Mouse (Mus musculus) frontal cortex, postnatal 36 days (tissue): ENCODE data around the gene Gm17359.

Source experiments
- DNase-seq, 2 experiments: peaks; one replicate each; pipeline ENCODE4 v3.0.0; 2022; ENCODE audit warnings: low spot score in 2 of 2

Gene Gm17359

DNA sequence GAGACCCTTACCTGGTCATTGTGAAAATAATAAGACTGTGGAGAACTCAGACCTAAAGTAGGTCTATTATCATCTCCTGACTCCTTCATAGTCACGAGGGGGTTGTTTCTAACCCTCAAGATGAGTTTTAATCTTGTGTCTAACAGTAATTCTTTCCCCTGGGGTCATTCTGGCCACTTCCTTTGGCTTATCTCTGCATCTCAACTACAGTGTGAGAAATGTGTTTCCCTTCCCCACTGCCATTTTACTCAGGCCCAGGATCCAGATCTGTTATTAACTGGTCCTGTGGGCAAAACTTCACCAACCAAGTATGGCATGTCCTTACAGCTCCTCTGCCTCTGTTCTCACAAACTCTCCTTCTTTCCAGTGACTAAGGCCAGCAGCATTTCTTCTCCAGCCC is 12.8 kb downstream of the Gm17359 start:
- no peak for DNase-seq

DNA sequence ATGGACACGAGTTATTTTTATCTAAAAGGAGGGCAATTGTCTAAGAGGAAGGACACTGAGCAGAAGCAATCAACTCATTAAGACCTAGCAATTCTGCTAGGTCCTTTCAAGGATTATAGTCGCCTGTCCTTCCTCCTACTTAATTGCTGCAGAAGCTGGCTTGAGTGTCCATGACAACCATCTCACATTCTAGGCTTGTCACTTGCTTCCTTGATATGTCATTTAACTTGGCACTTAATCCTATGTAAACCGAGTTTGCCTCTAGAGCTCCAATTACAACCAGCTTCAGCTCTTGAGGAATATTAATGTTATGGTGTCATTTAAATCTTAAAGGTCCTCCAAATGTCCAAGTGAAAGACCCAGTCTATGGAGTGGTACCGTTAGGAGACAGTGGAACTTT is 22.3 kb downstream of the Gm17359 start:
- DNase-seq = no peak

DNA sequence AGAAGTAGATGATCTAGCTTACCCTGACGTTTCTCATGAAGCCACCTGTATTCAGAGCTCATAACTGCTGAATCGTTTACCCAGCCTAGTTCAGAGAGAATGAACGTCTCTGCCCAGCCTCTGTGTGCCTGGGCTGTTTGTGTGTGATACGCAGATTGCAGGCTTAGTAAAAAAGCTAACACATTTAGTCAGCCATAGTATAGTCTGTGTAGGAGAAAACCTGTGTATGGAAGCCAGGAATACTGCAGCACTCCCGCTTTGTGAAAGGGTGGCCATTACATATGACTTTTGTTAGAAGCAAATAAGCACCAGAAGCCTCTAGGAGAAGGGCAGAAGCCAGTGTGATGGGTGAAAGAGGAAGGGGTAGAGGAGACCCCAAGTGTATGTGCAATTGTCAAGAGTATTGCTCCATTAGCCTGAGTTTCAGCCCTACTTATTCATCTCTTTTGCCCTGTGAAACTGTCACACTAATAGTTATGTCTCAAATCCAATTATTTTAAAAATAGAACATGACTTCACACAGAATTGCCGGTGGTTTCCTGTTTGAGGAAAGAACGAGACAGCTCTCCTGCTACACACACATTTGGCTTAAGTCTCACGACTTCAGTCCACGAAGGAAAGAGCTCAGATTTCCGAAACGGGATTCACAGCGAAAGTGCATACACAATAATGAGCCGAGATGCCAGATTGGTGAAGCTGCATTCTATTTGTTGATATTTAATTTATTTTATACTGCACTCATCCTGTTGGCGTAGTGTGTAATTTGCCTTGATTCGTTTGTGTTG is 24.0 kb downstream of the Gm17359 start:
- no peak for DNase-seq

DNA sequence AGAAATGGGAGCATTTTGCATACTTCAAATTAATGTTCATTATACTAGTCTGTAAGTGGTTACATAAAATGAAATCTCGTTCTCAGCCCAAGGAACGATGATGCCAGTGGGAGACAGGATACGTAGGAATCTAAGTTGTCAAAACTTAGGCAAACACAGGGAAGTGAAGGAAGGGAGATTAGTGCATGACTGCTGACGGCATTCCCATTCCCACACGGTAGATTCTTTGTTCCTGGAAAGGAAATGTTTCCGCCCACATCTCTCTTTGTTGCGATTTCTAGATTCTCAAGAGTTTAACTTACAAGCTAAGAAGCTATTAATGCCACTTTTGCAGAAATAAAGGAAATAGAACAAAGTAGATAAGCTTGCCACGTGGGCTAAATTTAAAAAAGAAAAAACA is 29.6 kb downstream of the Gm17359 start:
- peak in 1 of 2 experiments; percentile 11 for DNase-seq

DNA sequence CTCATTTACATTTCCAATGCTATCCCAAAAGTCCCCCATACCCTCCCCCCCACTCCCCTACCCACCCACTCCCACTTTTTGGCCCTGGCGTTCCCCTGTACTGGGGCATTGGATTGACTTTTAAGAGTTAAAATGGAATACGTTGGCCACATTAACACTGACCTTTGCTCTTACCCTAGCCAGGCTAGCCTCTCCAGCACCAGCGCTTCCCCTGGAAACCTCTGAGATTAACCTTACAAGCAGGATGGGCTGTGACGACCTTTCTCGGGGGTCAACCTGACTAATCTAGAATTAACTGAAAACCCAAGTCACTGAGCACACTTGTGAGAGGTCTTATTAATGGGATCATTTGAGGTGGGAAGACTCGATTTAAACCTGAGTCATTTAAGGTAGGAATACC is 31.8 kb downstream of the Gm17359 start:
- DNase-seq = no peak

DNA sequence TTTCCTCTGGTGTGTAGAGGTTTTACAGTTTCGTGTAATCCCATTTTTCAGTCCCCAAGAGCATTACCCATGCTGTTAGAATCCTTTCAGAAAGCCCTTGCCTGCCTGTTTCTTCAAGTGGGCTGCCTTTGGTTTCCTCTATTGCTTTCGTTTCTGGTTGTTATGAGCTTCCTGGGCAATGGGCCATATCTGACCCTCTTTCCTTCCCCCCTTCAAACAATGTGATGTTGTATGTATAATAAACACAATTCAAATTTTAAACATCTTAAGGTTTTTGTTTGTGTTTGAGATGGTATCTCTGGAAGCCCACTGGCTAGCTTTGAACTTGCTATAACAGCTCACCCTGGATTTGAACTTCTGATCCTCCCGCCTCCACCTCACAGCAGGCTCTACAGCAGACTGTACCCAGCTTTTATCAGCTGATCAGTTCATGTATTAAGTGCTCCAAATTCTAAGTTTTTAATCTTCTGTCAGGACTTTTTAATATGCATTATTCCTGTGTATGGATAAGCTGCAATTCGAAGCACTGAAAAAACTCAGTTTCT is 34.0 kb downstream of the Gm17359 start:
- DNase-seq = no peak

DNA sequence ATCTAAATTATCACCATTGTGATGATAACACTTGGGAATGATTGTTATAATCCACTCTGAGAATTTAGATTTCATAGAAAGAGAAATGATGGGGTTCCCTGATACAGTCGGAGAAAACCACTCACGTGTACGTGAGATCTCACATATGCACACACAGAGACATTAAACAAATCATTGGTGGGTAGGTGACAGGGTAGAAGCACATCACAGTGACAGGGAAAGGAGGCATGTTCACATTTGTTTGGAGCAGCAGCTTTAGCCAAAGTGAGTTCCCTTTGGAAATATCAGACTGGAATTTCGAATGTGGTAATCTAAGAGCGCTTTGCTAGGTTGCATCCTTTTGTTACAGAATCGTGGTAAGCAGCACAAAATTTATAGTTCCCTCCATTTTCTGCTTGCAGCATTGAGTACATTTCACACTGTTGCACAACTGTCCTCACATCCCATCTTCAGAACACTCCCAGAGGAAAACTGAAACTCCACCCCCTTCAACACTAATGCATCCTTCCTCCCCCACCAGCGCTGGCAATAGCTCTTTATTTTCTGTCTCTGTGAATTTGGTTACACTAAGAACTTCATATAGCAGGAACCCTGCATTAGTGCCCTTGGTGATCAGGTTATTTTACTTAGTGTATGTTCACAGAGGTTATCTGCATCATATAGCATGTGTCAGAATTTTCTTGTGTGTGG is 35.2 kb downstream of the Gm17359 start:
- no peak for DNase-seq

DNA sequence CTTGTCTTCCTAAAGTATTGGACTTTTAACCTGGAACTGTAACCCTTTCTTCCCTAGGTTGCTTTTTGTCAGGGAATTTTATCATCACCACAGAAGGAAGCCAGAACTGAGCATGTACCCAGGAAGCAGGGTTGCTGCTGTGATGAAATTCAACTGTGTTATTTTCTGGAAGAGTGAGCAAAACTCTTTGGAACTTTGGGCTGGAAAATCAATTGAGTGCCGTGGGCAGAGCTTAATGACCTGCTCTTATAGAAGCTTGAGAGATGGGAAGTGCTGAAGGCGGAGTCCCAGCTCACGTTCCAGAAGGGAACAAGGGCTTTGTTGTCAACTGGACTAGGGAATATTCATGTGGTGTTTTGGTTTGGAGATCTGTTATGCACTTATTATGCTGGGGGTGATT is 37.5 kb downstream of the Gm17359 start:
- no peak for DNase-seq

DNA sequence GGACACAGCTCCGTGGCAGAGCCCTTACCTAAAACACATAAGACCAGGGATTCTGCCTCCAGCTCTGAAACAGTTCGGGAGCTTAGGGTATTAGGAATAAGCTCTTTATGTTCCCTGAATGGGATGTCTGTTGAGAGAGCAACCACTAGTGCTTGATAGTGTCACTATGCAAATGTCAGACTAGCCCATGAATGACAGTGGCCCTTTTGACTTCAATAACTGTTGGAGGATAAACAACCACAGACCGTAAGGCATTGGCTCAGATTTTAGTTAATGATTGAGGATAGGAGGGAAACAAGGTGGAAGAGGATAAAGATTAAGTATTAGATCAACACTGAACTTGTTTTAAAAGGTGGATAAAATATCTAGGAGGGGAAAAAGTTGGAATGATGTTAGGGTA is 41.6 kb downstream of the Gm17359 start:
- no peak for DNase-seq

DNA sequence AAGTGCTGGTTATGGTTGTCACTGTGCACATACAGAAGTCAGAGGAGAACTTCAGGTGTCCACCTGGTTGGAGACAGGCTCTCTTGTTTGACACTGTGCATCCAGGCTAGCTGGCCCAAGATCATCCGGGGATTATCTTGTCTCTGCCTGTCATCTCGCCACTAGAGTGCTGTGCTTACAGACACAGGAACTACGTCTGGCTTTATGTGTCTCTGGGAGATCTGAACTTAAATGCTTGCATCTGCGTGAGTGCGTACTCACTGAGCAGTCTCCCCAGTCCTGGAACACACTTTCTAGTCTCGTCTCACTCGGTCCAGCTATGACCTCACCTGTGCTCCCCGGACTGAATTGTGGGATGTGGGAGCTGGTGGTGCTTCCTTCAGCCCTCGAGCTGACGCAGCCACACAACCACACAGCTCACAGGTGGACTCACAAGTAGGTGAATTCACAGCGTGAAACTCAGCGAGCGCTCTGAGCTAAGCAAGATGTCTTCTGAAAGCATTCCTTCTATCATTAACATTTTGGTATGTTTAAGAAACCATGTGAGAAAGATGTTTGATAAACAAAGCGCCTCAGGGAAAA is 42.9 kb downstream of the Gm17359 start:
- no peak for DNase-seq

DNA sequence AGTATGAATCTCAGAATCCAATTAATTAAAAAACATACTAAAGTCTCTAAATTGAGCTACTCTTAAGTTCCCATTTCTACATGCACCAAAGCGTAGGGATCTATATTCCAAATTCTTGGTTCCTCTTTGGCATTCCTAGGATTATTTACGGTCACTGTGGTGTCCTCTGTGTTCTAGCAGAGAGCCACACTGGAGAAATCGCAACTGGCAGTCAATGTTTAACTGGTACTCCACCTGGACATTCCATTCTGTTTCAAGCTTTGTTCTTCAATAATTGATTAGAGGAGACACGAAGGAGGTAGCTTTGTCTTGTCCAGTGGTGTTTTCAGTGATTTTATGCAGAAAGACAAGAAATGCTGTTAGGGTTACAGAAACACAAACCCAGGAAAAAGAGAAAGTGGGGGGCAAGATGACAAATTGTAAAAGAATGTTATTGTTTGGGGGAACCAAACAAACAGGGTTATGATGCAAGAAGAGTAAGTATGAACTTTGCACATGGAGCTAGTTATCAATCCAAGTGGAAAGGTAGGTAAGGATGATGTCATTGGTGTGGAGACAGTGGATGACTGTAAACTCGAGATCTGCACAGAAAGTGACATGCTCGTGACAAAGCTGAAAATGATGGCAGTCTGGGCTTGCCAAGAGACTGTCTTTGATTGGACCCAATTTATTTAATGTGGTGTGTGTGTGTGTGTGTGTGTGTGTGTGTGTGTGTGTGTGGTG is 43.6 kb downstream of the Gm17359 start:
- DNase-seq = no peak

DNA sequence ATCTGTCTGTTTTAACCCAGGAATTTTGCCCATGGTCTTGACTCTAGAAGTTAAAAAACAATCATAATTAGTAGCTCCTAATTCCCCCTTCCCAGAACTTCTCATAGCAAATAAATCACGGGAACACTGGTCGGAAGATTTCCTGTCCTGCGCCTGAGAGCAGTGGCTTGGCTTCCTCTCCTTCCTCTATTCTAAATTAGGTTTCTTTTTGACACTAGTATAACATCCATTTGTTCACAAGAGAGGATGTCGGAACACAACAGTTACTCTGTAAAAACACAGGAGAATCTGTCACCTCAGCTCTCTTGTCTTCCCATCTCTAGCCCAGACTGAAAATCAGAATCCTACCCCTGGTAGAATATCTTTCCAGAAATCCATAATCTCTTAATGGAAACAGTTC is 44.9 kb downstream of the Gm17359 start:
- DNase-seq = no peak

DNA sequence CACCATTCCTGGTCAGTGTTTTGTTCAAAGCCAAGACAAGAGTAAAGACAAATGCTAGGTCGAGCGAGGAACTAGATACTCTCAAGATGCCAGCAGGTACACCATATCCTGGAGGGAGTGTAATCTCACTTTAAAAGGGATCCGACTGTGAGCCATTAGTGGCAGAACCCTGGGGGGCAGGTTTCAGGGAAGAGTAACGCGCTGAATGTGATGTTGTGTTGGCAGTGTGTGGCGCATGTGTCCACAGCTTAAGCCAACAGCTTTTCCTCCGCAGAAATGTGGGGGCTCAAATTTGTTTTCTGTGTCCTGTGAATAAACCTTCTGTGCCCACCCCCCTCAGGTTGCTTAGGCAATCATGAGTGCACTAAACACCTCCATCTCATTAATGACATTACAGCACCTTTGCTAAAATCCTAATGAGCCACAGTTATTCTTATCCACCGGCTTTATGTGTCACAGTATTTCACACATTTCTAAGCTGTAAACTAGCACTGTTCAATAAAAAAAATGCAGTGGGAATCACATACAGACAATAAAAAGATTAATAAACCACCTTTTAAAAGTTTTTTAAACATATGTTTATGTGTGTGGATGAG is 49.1 kb downstream of the Gm17359 start:
- no peak for DNase-seq

DNA sequence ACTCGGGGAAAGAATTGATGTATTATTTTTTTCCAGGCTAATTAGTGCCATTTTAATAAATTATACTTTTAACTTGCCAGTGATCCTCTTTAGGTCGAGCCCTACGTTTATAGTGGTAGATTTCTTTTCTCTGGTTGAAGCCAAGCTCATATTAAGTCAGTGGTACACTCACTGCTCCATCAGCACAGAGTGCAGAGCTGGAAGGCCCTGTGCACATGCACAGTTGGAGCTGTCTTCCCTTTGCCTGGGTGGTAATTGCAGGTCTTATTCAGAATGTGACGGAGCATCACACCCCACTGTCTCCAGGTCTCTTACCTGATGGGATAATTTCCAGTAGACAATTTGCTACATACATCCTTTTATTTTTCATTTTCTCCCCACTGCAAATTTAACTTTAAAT is 52.6 kb downstream of the Gm17359 start:
- no peak for DNase-seq

DNA sequence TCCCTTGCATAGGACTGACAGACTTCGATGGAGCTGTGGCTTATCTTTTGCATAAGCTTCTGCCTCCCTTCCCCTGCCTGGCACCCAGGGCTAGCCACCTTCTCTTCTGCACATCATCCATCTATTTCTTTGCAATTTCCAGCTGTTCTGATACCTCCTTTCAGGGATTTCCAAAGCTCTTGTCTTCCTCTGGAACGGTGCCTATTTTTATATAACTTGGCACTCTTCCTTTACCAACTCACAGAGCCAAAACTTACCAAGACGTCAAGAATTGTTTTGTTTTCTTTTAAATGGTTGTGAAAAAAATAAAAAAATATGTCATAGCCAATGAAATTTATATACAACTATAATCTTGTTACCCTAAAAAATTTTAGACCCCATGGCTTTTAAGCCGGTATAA is 64.1 kb downstream of the Gm17359 start:
- no peak for DNase-seq

DNA sequence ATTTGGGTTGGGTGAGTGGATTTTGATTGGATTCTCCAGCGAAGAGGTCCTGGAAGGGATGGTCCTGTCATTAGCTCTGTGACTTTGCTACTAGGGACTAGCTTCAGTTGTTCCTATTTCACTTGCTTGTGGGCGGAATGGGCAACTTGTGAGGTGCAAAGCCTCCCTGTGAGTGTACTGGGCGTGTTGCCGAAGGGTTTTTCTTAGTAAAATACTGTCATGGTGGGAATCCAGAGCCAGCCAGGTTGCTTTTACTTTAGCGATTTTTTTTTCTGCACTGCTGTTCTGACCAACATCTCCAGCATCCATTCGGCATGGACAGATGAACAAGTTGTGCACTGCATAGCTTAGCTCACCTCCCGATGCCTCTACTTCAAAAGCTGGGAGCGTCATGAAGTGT is 65.6 kb downstream of the Gm17359 start:
- peak; percentile 54 to 72 for DNase-seq

DNA sequence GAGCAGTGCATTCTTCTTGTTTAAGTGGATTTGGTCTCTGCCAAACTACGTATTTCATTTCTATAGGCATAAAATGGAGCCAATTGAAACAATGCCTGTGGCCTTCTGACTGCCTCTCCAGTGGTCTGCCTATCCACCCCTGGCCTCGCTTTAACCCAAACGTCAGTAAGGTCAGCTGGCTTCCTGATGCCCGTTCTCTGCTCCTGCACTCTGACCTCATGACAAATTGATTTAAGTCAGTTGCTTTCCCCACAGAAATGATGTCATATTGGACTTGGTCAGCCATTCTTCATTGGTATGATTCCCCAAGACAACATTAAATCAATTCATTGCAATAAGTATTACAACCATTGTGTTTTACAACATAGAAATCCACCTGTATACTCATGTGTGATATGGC is 72.1 kb downstream of the Gm17359 start:
- no peak for DNase-seq

DNA sequence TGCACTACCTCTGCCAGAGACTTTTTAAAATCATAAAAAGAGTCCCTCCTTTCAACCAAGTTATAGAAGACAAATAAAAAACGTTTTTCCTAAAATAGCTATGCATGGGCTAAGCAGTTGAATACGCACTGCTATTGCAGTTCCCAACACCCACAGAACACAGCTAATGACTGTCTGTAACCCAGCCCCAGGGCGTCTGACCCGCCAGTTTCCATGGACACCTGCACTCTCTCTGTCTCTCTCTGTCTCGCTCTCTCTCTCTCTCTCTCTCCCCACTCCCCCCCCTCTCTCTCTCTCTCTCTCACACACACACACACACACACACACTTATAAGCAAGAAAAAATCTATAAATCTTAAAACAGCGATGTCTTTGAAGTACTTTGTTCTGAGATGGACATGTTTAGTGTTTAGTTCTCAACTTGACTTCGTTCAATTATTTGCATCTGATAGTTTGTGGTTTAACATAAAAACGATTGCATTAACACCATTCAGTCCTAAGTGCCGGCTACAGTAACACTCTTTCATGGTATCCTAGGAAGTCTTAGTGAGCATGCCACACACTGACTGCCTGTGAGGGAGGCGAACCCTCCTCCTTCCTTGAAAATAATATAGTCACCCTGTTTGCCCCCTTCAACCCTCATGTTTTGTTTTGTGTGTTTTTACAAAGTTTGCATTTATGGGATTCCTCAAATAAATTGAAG is 73.6 kb downstream of the Gm17359 start:
- DNase-seq = no peak

DNA sequence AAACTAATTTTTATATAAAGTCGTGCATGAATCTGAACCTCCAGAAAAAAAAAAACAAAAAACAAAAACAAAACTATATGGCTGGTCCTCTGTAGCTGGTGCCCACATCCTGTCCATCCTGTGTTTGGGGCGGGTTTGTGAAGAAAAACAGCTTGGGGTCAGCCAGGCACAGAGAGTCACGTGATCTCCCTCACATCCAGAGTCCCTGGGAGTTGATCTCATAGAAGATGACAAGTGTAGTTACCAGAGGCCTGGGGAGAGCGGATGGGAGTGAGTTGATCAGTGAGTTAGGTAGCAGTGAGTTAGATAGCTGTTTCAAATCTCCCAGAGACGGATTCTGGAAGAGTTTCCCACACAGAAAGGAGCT is 74.2 kb downstream of the Gm17359 start:
- DNase-seq = no peak

DNA sequence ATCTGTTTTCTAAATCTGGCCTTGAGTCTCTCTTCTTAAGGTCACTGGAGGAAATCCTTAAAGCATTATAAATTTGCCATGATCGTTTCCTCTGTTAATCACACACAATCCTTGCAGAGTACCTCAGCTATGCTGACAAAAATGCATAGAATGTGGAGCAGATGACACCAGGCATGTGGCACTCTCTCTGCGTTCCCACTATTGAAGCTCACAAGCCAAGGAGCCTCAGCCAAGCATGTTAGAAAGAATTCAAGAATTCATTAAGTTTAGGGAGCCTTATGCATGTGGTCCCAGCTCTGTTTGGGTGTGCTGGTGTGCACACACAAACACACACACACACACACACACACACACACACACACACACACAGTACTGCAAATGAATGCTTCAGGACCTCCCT is 75.2 kb downstream of the Gm17359 start:
- no peak for DNase-seq

DNA sequence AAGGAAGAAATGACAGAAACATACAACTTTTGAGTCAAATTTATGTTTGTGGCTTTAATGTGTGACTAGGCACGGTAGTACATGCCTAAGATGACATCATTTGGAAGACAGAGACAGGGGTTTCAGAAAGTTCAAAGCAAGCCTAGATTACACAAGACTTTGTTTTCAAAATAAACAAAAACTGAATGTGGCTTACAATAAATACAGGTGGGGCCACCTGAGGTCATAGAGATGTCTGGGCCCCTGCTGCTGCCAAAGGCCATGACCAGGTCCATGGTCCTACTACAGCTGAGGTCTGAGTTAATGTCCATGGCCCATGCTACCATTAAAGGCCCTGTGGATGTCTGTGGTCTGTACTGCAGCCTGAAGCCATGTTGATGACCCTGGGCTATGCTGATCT is 77.0 kb downstream of the Gm17359 start:
- no peak for DNase-seq
